Mouse (Mus musculus): Measurements from ENCODE around the gene Msx2. TPM values are rescaled to one million over a fixed set of nuclear protein-coding genes. Genes with fewer than 3 reads are reported as not detected.

The Msx2 gene
- polyA plus RNA-seq, 1 experiment: not detected

DNA sequence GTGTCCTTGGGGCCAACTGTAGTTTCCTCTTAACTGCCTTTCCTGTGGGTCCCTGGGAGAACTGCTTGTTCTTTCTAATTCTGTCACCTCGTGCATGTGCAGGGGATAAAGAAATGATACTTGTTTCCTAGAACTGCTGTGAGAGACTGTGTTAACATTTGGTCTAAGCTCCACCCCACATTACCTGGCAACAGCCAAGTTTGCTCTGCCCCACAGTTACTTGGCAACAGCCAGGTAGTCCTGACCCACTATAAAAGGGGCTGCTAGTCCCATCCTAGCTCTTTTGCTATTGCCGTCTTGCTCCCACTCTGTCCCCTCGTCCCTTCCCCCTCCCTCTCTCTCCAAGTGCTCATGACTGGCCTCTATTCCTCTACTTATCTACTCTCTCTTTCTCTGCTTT is 28.2 kb upstream of the Msx2 start:
- Histone ChIP-seq H3K36me3 (ENCODE audit: control insufficient read depth) (no peaks in the 10 kb centered on the region), H3K4me1 (ENCODE audit: control insufficient read depth) (no peaks in the 10 kb centered on the region), H3K4me3 (replicated peaks) (no peak overlapping the region), H3K27me3 (ENCODE audit: control insufficient read depth) (no peaks in the 10 kb centered on the region; the same call in 1 of the 2 replicates), H3K9me3 (ENCODE audit: control insufficient read depth, low read length) (no peaks in the 10 kb centered on the region)
- TF ChIP-seq GATA1 (IDR thresholded peaks at IDR 0.05; ENCODE audit: low read length): no peak
- TF ChIP-seq TAL1 (IDR thresholded peaks at IDR 0.05; ENCODE audit: low read length): no peak

DNA sequence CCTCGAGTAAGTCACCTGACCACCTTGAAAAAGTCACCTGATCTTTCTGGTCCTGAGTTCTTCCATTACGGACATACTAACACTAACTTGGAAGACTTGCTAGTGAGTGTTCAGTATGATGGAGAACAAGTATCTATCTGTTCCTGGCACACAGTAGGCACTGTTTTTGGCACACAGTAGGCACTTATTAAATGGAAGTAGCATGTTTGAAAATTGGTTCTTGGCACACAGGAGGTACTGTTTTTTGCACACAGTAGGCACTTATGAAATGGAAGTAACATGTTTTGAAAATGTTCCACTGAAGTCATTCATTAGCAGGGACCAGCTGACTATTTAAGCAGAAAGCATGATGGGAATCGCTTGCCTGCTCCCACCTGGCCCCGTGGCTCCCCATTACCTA is 13.6 kb upstream of the Msx2 start:
- no peaks in the 10 kb centered on the region for H3K4me1 ChIP-seq (ENCODE audit: control insufficient read depth)
- TF ChIP-seq GATA1 (IDR thresholded peaks at IDR 0.05; ENCODE audit: low read length): no peak
- no peak for TF ChIP-seq TAL1 (IDR thresholded peaks at IDR 0.05; ENCODE audit: low read length)
- no peak overlapping the region for H3K4me3 ChIP-seq (replicated peaks)
- H3K36me3 ChIP-seq (ENCODE audit: control insufficient read depth): no peaks in the 10 kb centered on the region
- no peaks in the 10 kb centered on the region for H3K27me3 ChIP-seq (ENCODE audit: control insufficient read depth)
- H3K9me3 ChIP-seq (ENCODE audit: control insufficient read depth, low read length): peaks cover 2% of the 10 kb centered on the region; the same call in 1 of the 2 replicates

DNA sequence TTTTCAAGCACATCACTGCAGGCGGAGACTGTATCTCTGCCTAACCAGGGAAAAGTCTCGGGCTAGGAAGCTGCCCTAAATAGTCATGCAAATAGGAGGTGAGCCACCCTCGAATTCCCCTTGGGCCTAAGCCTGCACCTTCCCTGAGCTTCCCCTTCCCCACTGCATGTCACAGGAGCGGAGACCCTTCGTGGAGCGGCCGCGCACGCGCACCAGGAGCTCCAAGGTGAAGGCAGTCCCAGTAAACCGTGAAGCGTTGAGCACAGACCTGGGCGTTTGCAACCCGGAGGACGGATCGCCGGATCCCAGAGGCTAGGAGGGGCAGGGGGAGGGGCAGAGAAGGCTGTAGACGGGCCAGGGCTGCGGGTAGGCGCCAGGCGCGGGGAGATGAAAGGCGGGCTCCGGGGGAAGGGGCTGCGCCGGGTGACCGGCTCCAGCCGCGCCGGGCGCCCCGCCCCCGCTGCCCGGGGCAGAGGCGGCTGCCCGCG is 2.9 kb upstream of the Msx2 start:
- no peaks in the 10 kb centered on the region for H3K4me1 ChIP-seq (ENCODE audit: control insufficient read depth)
- H3K9me3 ChIP-seq (ENCODE audit: control insufficient read depth, low read length): no peaks in the 10 kb centered on the region; the same call in 1 of the 2 replicates
- no peaks in the 10 kb centered on the region for H3K36me3 ChIP-seq (ENCODE audit: control insufficient read depth)
- H3K4me3 ChIP-seq (replicated peaks): no peak overlapping the region
- TF ChIP-seq TAL1 (IDR thresholded peaks at IDR 0.05; ENCODE audit: low read length): no peak
- TF ChIP-seq GATA1 (IDR thresholded peaks at IDR 0.05; ENCODE audit: low read length): no peak
- H3K27me3 ChIP-seq (ENCODE audit: control insufficient read depth): peaks cover 71% of the 10 kb centered on the region

DNA sequence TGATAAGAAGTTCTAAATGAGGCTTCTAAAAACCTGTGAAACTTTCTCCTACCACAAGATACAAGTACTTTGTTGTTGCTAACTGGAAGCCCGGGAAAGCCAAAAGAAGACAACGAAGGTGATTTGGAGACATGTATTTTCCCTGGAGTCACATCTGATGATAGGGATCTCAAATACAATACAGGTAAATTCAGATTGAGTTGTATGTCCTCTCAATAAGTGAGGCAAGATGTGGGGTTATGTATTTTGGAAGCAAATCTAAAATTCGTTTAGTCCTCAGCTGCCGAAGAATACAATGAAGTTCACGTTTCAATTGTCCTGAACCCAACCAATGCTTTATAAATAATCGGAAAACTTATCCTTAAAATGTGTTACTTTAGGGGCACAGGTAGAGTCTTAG is 1.6 kb upstream of the Msx2 start:
- H3K9me3 ChIP-seq (ENCODE audit: control insufficient read depth, low read length): no peaks in the 10 kb centered on the region; the same call in 1 of the 2 replicates
- H3K4me1 ChIP-seq (ENCODE audit: control insufficient read depth): no peaks in the 10 kb centered on the region
- H3K27me3 ChIP-seq (ENCODE audit: control insufficient read depth): peaks cover 80% of the 10 kb centered on the region

DNA sequence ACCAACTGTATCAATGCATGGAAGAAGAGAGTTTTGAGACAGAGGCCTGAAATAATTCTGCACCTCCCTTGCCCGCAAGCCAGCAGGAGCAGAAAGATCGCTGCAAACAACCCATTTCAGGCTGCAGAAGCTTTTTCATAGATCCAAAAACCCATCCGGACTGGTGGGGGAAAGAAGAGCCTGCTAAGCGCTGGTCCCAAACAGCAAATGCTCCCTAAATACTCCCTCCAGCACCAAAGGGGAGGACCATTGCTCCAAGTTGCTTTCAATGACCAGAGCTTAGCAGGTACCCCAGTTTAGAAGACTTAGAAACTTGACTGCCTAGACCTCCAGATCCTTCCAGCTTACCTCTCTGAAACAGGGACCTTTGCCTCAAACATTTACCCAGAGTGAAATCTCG is 1.1 kb upstream of the Msx2 start:
- Histone ChIP-seq H3K9me3 (ENCODE audit: control insufficient read depth, low read length) (no peaks in the 10 kb centered on the region; the same call in 1 of the 2 replicates), H3K27me3 (ENCODE audit: control insufficient read depth) (peaks cover 85% of the 10 kb centered on the region)
- TF ChIP-seq TAL1 (IDR thresholded peaks at IDR 0.05; ENCODE audit: low read length): no peak
- no peak for TF ChIP-seq GATA1 (IDR thresholded peaks at IDR 0.05; ENCODE audit: low read length)

More for the DNA sequence above, 1.6 kb upstream of the Msx2 start:
- H3K4me3 ChIP-seq (replicated peaks): no peak overlapping the region
- no peaks in the 10 kb centered on the region for H3K36me3 ChIP-seq (ENCODE audit: control insufficient read depth)
- TF ChIP-seq TAL1 (IDR thresholded peaks at IDR 0.05; ENCODE audit: low read length) (no peak), GATA1 (IDR thresholded peaks at IDR 0.05; ENCODE audit: low read length) (no peak)

DNA sequence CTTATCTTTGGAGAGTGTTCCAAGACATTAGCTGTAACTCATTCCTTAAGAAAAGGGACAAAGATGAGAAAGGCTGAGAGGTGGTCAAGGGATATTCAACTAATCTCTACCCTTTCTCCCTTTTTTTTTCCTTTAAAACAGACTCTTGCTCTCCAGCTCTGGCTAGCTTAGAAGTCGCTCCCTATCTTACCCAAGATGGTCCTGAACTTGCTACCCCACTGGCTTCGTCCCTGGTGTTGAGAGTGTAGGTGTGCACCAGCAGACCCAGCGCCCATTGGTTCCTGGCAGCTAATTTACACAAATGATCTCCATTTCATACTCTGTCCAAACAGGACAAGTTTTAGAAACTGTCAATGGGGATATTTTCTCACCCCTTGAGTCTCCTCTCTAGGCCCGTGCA is 417 bp upstream of the Msx2 start:
- no peaks in the 10 kb centered on the region; the same call in 1 of the 2 replicates for H3K9me3 ChIP-seq (ENCODE audit: control insufficient read depth, low read length)
- no peaks in the 10 kb centered on the region for H3K36me3 ChIP-seq (ENCODE audit: control insufficient read depth)
- no peaks in the 10 kb centered on the region for H3K4me1 ChIP-seq (ENCODE audit: control insufficient read depth)
- H3K4me3 ChIP-seq (replicated peaks): no peak overlapping the region
- H3K27me3 ChIP-seq (ENCODE audit: control insufficient read depth): peaks cover 89% of the 10 kb centered on the region
- no peak for TF ChIP-seq GATA1 (IDR thresholded peaks at IDR 0.05; ENCODE audit: low read length)
- TF ChIP-seq TAL1 (IDR thresholded peaks at IDR 0.05; ENCODE audit: low read length): no peak

More for the DNA sequence above, 1.1 kb upstream of the Msx2 start:
- Histone ChIP-seq H3K4me3 (replicated peaks) (no peak overlapping the region), H3K4me1 (ENCODE audit: control insufficient read depth) (no peaks in the 10 kb centered on the region), H3K36me3 (ENCODE audit: control insufficient read depth) (no peaks in the 10 kb centered on the region)

DNA sequence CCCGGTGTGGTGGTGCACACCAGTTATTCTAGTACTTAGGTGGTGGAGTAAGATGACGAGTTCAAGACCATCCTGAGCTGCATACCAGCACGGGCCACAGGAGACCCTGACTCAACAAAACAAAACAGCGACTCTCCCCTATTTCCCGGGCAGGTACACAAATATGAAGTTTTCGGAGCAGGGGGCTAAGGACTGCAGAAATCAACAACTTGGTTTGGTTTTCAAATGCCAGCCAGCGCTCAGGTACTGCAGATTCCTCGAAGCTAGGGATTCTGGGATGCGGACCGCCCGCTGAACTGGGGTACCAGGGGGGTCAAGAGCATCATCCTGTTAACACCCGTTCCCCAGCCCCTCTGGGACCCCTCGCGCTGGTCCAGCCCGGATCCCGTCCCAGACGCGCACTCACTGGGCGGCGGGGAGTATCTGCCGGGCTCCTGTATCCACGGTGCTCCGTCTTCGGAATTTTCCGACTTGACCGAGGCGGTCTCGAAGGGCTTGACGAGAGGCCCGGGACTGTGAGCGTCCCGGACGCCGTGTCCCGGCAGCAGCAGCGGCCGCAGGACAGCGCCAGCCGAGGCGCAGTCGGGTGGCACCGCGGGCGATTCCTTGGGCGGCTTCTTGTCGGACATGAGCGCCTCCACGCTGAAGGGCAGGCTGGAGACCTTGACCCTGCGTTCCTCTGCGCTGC is 804 bp downstream of the Msx2 start:
- no peaks in the 10 kb centered on the region for H3K36me3 ChIP-seq (ENCODE audit: control insufficient read depth)
- no peak overlapping the region for H3K4me3 ChIP-seq (replicated peaks)
- TF ChIP-seq TAL1 (IDR thresholded peaks at IDR 0.05; ENCODE audit: low read length): no peak
- TF ChIP-seq GATA1 (IDR thresholded peaks at IDR 0.05; ENCODE audit: low read length): no peak
- H3K9me3 ChIP-seq (ENCODE audit: control insufficient read depth, low read length): no peaks in the 10 kb centered on the region; the same call in 1 of the 2 replicates
- H3K4me1 ChIP-seq (ENCODE audit: control insufficient read depth): no peaks in the 10 kb centered on the region
- peaks cover 92% of the 10 kb centered on the region for H3K27me3 ChIP-seq (ENCODE audit: control insufficient read depth)

DNA sequence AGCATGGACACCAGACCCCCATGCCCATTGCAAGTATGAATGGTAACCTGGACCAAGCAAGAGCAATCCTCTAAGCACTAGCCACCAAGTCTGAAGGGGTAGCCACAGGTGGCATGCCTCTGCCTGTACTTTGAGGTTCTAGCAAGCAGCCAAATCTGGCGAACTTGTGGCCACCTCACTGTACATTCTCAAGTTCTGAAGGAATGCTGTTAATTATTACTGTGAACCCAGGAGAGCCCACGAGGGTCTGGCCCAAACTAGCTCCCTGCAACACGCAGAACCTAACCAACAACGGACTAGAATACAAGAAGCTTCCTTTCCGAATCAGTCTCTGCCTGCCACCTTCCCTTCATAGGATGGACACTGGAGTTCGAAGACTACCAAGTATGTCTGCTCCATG is 1.5 kb downstream of the Msx2 start:
- no peaks in the 10 kb centered on the region; the same call in 1 of the 2 replicates for H3K9me3 ChIP-seq (ENCODE audit: control insufficient read depth, low read length)
- H3K27me3 ChIP-seq (ENCODE audit: control insufficient read depth): peaks cover 92% of the 10 kb centered on the region
- H3K36me3 ChIP-seq (ENCODE audit: control insufficient read depth): no peaks in the 10 kb centered on the region
- no peak for TF ChIP-seq TAL1 (IDR thresholded peaks at IDR 0.05; ENCODE audit: low read length)
- no peak for TF ChIP-seq GATA1 (IDR thresholded peaks at IDR 0.05; ENCODE audit: low read length)
- no peak overlapping the region for H3K4me3 ChIP-seq (replicated peaks)
- H3K4me1 ChIP-seq (ENCODE audit: control insufficient read depth): no peaks in the 10 kb centered on the region

DNA sequence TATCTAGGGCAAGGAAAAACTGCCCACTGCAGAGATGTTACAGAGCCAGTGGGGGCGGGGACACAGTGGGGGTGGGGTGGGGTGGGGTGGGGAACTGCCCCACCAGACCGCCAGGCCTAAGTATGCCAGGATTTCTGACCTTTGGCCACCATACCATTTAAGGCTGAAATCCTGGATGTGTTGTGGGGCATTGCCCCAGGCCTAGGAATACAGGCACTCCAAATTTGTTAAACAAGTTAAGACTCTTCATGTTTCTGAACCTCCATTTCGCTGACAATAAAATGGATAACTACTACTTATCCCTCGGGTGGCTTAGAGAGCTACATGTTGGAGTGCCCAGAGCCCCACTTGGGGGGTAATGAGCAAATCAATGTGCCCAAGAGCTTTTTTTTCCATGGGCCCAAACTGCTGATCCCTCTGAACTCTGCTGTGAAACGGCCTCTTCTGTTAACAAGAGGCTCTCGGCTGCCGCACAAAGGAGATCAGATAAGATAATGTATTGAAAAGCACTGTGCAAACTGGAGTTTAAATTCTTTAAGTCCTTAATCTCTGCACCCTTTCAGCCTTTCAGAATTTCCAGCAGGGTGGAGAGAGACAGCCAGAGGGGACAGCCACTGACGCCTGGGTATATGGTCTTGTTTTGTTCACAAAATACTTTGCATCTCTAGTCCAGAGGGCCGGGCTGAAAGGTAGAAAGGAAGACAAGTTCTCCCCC is 2.3 kb downstream of the Msx2 start:
- Histone ChIP-seq H3K4me1 (ENCODE audit: control insufficient read depth) (no peaks in the 10 kb centered on the region), H3K27me3 (ENCODE audit: control insufficient read depth) (peaks cover 92% of the 10 kb centered on the region), H3K36me3 (ENCODE audit: control insufficient read depth) (no peaks in the 10 kb centered on the region), H3K9me3 (ENCODE audit: control insufficient read depth, low read length) (no peaks in the 10 kb centered on the region; the same call in 1 of the 2 replicates), H3K4me3 (replicated peaks) (no peak overlapping the region)
- TF ChIP-seq GATA1 (IDR thresholded peaks at IDR 0.05; ENCODE audit: low read length) (no peak), TAL1 (IDR thresholded peaks at IDR 0.05; ENCODE audit: low read length) (no peak)
